Mouse (Mus musculus): ENCODE measurements around the gene Ttc27. TPM values are rescaled to one million over a fixed set of nuclear protein-coding genes. Genes with fewer than 3 reads are reported as not detected.

Ttc27 gene
- polyA plus RNA-seq, 1 experiment from 2014 or later, result 17.7 TPM

- Histone ChIP-seq H3K4me1 (ENCODE audit: control insufficient read depth, insufficient read depth, low read length) (peaks cover 9% of the 10 kb centered on the region; the same call in 1 of the 2 replicates), H3K9ac (ENCODE audit: low read depth, low read length) (no peak overlapping the region), H3K27ac (ENCODE audit: low read length) (no peak overlapping the region), H3K4me3 (ENCODE audit: low read depth, low read length) (no peak overlapping the region), H3K9me3 (replicated peaks; ENCODE audit: control insufficient read depth, low read length, poor library complexity, severe bottlenecking) (no peaks in the 10 kb centered on the region), H3K27me3 (ENCODE audit: control insufficient read depth, insufficient read depth, low read depth, low read length) (no peaks in the 10 kb centered on the region), H3K36me3 (ENCODE audit: control insufficient read depth, insufficient read depth, low read length) (no peaks in the 10 kb centered on the region), H3K4me2 (ENCODE audit: low read length) (no peak overlapping the region)
- WGBS, result 89% methylated on average over 10 of the region's 10 CpGs
- ATAC-seq, result no peak
Observed at GRCm38 (mm10) chr17:74864790-74865548, 147.4 kb downstream of the Ttc27 start.

- no peak overlapping the region for H3K27ac ChIP-seq (ENCODE audit: low read length)
- no peak overlapping the region for H3K4me2 ChIP-seq (ENCODE audit: low read length)
- H3K9me3 ChIP-seq (replicated peaks; ENCODE audit: control insufficient read depth, low read length, poor library complexity, severe bottlenecking), result no peaks in the 10 kb centered on the region
- H3K27me3 ChIP-seq (ENCODE audit: control insufficient read depth, insufficient read depth, low read depth, low read length), result no peaks in the 10 kb centered on the region
- H3K9ac ChIP-seq (ENCODE audit: low read depth, low read length), result no peak overlapping the region
- no peaks in the 10 kb centered on the region for H3K36me3 ChIP-seq (ENCODE audit: control insufficient read depth, insufficient read depth, low read length)
- H3K4me3 ChIP-seq (ENCODE audit: low read depth, low read length), result no peak overlapping the region
- peaks cover 9% of the 10 kb centered on the region; the same call in 1 of the 2 replicates for H3K4me1 ChIP-seq (ENCODE audit: control insufficient read depth, insufficient read depth, low read length)
- ATAC-seq, result no peak
- WGBS, result 84% methylated on average over 16 of the region's 16 CpGs
Observed at GRCm38 (mm10) chr17:74865694-74866564, 148.4 kb downstream of the Ttc27 start.

GRCm38 (mm10) chr17:74866565-74867507, 149.3 kb downstream of the Ttc27 start:
- Histone ChIP-seq H3K27ac (ENCODE audit: low read length) (no peak overlapping the region), H3K9ac (ENCODE audit: low read depth, low read length) (no peak overlapping the region), H3K4me3 (ENCODE audit: low read depth, low read length) (no peak overlapping the region), H3K4me1 (ENCODE audit: control insufficient read depth, insufficient read depth, low read length) (peaks cover 9% of the 10 kb centered on the region; the same call in 1 of the 2 replicates), H3K4me2 (ENCODE audit: low read length) (no peak overlapping the region), H3K36me3 (ENCODE audit: control insufficient read depth, insufficient read depth, low read length) (no peaks in the 10 kb centered on the region), H3K9me3 (replicated peaks; ENCODE audit: control insufficient read depth, low read length, poor library complexity, severe bottlenecking) (no peaks in the 10 kb centered on the region), H3K27me3 (ENCODE audit: control insufficient read depth, insufficient read depth, low read depth, low read length) (no peaks in the 10 kb centered on the region)
- ATAC-seq, result 0 out of 2 replicates have a peak, but pooled peaks have one; percentile 41
- WGBS, result 35% methylated on average over 11 of the region's 11 CpGs

GRCm38 (mm10) chr17:74868185-74868907, 150.8 kb downstream of the Ttc27 start:
- no peak for ATAC-seq
- H3K27me3 ChIP-seq (ENCODE audit: control insufficient read depth, insufficient read depth, low read depth, low read length), result no peaks in the 10 kb centered on the region
- no peak overlapping the region for H3K9ac ChIP-seq (ENCODE audit: low read depth, low read length)
- H3K9me3 ChIP-seq (replicated peaks; ENCODE audit: control insufficient read depth, low read length, poor library complexity, severe bottlenecking), result no peaks in the 10 kb centered on the region
- WGBS, result 72% methylated on average over 12 of the region's 12 CpGs
- no peaks in the 10 kb centered on the region for H3K36me3 ChIP-seq (ENCODE audit: control insufficient read depth, insufficient read depth, low read length)
- H3K4me2 ChIP-seq (ENCODE audit: low read length), result no peak overlapping the region
- peaks cover 9% of the 10 kb centered on the region; the same call in 1 of the 2 replicates for H3K4me1 ChIP-seq (ENCODE audit: control insufficient read depth, insufficient read depth, low read length)
- H3K27ac ChIP-seq (ENCODE audit: low read length), result no peak overlapping the region
- no peak overlapping the region for H3K4me3 ChIP-seq (ENCODE audit: low read depth, low read length)

- Histone ChIP-seq H3K27me3 (ENCODE audit: control insufficient read depth, insufficient read depth, low read depth, low read length) (no peaks in the 10 kb centered on the region), H3K36me3 (ENCODE audit: control insufficient read depth, insufficient read depth, low read length) (no peaks in the 10 kb centered on the region), H3K4me2 (ENCODE audit: low read length) (no peak overlapping the region), H3K9me3 (replicated peaks; ENCODE audit: control insufficient read depth, low read length, poor library complexity, severe bottlenecking) (no peaks in the 10 kb centered on the region), H3K9ac (ENCODE audit: low read depth, low read length) (no peak overlapping the region), H3K4me3 (ENCODE audit: low read depth, low read length) (no peak overlapping the region), H3K4me1 (ENCODE audit: control insufficient read depth, insufficient read depth, low read length) (peaks cover 9% of the 10 kb centered on the region; the same call in 1 of the 2 replicates), H3K27ac (ENCODE audit: low read length) (no peak overlapping the region)
- ATAC-seq, result no peak
- 67% methylated on average over 8 of the region's 8 CpGs for WGBS
Observed at GRCm38 (mm10) chr17:74869556-74869955, 152.0 kb downstream of the Ttc27 start.

GRCm38 (mm10) chr17:74870177-74871160, 152.9 kb downstream of the Ttc27 start:
- 75% methylated on average over 14 of the region's 14 CpGs for WGBS
- H3K9me3 ChIP-seq (replicated peaks; ENCODE audit: control insufficient read depth, low read length, poor library complexity, severe bottlenecking), result no peaks in the 10 kb centered on the region

GRCm38 (mm10) chr17:74872567-74872966, 155.0 kb downstream of the Ttc27 start:
- no peak for ATAC-seq
- WGBS, result 88% methylated on average over 9 of the region's 9 CpGs
- no peaks in the 10 kb centered on the region for H3K4me1 ChIP-seq (ENCODE audit: control insufficient read depth, insufficient read depth, low read length)
- no peaks in the 10 kb centered on the region for H3K36me3 ChIP-seq (ENCODE audit: control insufficient read depth, insufficient read depth, low read length)
- no peak overlapping the region for H3K4me3 ChIP-seq (ENCODE audit: low read depth, low read length)
- no peak overlapping the region for H3K4me2 ChIP-seq (ENCODE audit: low read length)
- H3K27ac ChIP-seq (ENCODE audit: low read length), result no peak overlapping the region
- no peak overlapping the region for H3K9ac ChIP-seq (ENCODE audit: low read depth, low read length)
- no peaks in the 10 kb centered on the region; the same call in 1 of the 2 replicates for H3K9me3 ChIP-seq (replicated peaks; ENCODE audit: control insufficient read depth, low read length, poor library complexity, severe bottlenecking)
- no peaks in the 10 kb centered on the region for H3K27me3 ChIP-seq (ENCODE audit: control insufficient read depth, insufficient read depth, low read depth, low read length)

More at GRCm38 (mm10) chr17:74870177-74871160, 152.9 kb downstream of the Ttc27 start:
- Histone ChIP-seq H3K9ac (ENCODE audit: low read depth, low read length) (no peak overlapping the region), H3K36me3 (ENCODE audit: control insufficient read depth, insufficient read depth, low read length) (no peaks in the 10 kb centered on the region), H3K4me1 (ENCODE audit: control insufficient read depth, insufficient read depth, low read length) (peaks cover 9% of the 10 kb centered on the region; the same call in 1 of the 2 replicates), H3K27ac (ENCODE audit: low read length) (no peak overlapping the region), H3K4me3 (ENCODE audit: low read depth, low read length) (no peak overlapping the region), H3K27me3 (ENCODE audit: control insufficient read depth, insufficient read depth, low read depth, low read length) (no peaks in the 10 kb centered on the region), H3K4me2 (ENCODE audit: low read length) (no peak overlapping the region)
- ATAC-seq, result no peak

All from midbrain, embryonic 16.5 days (tissue).